Mouse (Mus musculus) thymus, postnatal 4 days (tissue): ENCODE measurements at regions not wholly inside any gene's neighbourhood (a gene's known extent, or its start where the extent isn't known, plus 50 kb on each side); places are given as distances from the start of the nearest gene placed in this dataset.

ENCODE experiments used
- DNase-seq: peaks from one replicate; pipeline ENCODE4 v3.0.0; 2021

- DNase-seq, result peak; percentile 13
Observed at GRCm38 (mm10) chr17:64499281-64499997, 101.1 kb upstream of the Man2a1 start.

GRCm38 (mm10) chr17:64502376-64502775, 98.2 kb upstream of the Man2a1 start:
- DNase-seq, result no peak

GRCm38 (mm10) chr17:64505956-64506355, 94.6 kb upstream of the Man2a1 start:
- no peak for DNase-seq

GRCm38 (mm10) chr17:64511139-64511779, 89.3 kb upstream of the Man2a1 start:
- no peak for DNase-seq

- peak; percentile 16 for DNase-seq
Observed at GRCm38 (mm10) chr17:64522213-64522612, 78.3 kb upstream of the Man2a1 start.

GRCm38 (mm10) chr17:64523899-64524298, 76.6 kb upstream of the Man2a1 start:
- DNase-seq, result no peak

- no peak for DNase-seq
Observed at GRCm38 (mm10) chr17:64527817-64528216, 72.7 kb upstream of the Man2a1 start.

GRCm38 (mm10) chr17:64528476-64528875, 72.1 kb upstream of the Man2a1 start:
- no peak for DNase-seq

GRCm38 (mm10) chr17:64529296-64529994, 71.1 kb upstream of the Man2a1 start:
- DNase-seq, result peak; percentile 24

- DNase-seq, result no peak
Observed at GRCm38 (mm10) chr17:64531150-64531549, 69.4 kb upstream of the Man2a1 start.

- DNase-seq, result no peak
Observed at GRCm38 (mm10) chr17:64534323-64534722, 66.2 kb upstream of the Man2a1 start.

GRCm38 (mm10) chr17:64538520-64538953, 62.0 kb upstream of the Man2a1 start:
- DNase-seq, result no peak

- DNase-seq, result no peak
Observed at GRCm38 (mm10) chr17:64540411-64540810, 60.1 kb upstream of the Man2a1 start.

- DNase-seq, result no peak
Observed at GRCm38 (mm10) chr17:64548536-64548935, 52.0 kb upstream of the Man2a1 start.

- no peak for DNase-seq
Observed at GRCm38 (mm10) chr17:64550034-64550433, 50.5 kb upstream of the Man2a1 start.
